Mouse (Mus musculus) spleen, adult 12 weeks (tissue): ENCODE results near the gene Gabarapl2.
A peak's percentile ranks its signal among the peaks of the same experiment; 100 is the strongest.
"Not testable (repeated sequence)": the region's sequence is repeated elsewhere in the genome, so short reads cannot be mapped to it uniquely, and the experiment has no call there.

Experiments
- DNase-seq: peaks from one replicate; pipeline ENCODE4 v3.0.0; 2022; ENCODE audit warnings: low spot score

Gene Gabarapl2

DNA sequence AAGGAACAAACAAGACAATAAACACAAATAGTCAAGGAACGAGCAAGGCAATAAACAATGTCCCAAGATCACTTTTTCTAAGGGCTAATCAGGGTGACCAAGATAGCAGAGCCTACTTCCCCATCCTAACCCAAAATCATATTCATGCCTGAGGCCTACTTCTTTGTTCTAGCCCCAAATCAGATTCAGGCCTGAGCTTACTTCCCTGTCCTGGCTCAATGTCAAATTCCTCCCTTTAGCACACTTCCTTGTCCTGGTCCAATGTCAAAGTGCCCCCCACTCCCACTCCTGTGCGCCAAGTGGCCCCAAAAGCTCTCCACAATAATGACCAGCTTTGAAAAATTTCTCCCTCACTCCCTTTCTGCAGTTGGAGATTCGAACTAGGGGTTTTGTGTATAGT is 3.3 kb upstream of the Gabarapl2 start:
- no peak for DNase-seq

DNA sequence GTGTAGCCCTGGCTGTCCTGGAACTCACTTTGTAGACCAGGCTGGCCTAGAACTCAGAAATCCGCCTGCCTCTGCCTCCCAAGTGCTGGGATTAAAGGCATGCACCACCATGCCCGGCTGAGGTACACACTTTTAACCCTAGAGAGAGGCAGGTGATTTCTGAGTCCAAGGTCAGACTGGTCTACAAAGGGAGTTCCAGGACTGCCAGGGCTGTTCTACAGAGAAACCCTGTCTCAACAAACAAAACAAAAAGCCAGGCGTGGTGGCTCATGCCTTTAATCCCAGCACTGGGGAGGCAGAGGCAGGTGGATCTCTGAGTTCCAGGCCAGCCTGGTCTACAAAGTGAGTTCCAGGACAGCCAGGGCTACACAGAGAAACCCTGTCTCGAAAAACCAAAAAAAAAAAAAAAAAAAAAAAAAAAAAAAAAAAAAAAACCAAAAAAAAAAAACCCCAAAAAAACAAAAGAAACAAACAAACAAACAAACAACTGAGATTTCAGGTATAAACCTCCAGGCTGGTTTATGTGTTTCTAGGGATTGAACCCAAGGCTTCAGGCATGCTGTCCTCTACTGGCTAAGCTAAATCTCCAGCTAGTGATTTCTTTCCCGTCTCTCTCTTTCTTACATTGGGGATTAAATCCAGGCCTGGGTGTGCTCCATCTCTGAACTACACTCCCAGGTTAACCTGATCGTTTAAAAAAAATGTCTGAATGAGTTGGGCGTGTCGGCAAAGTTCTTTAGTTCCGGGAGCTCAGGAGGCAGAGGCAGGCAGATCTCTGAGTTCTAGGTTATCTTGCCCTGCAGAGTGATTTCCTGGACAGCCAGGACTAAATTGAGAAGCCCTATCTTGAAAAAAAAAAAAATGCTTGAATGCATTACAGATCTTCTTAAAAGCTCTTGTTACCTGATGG is 2.2 kb upstream of the Gabarapl2 start:
- not testable (repeated sequence) for DNase-seq

DNA sequence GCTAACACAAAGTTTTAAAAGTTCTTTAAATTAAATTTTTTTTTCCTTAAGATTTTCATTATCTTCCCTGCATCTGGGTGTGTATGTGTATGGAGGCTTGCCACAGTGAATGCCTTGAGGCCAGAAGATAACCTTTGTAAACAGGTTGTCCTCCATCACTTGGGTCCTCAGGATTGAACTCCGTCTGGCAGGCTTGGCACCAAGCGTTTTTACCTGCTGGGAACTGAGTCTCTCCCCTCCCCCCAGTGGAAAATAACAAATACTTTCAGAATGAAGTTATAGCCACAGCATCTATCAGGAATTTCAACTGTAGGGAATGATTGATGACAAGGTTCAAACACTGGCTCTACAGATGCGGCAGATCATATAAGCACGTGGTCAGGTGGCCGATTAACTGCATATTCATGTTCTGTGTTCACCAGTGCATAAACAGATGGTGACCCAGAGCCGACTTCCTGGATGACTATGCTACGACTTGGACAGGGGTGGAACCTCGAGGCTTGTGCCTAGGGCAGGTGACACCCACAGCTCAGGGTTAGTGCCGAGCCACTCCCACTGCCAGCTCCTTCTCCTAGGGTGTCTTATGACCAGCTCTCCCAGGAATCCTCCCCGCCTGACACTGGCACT is 874 bp upstream of the Gabarapl2 start:
- DNase-seq: peak; percentile 70

DNA sequence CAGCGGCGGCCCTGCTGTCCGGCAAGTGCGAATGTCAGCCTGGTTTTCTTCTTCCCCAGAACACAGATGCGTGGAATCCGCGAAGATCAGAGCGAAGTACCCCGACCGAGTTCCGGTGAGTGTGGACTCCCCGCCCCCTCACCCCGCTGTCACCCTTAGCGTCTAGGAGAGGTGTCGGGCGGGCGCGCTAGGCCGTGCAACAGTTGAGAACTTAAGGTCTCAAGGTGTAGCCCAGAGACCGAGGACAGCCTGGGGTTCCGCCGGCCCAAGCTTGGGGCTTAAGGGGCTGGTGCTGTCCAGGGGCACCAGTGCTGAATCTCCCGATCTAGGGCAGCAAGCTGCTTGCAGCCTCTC is 575 bp downstream of the Gabarapl2 start:
- peak; percentile 48 for DNase-seq

DNA sequence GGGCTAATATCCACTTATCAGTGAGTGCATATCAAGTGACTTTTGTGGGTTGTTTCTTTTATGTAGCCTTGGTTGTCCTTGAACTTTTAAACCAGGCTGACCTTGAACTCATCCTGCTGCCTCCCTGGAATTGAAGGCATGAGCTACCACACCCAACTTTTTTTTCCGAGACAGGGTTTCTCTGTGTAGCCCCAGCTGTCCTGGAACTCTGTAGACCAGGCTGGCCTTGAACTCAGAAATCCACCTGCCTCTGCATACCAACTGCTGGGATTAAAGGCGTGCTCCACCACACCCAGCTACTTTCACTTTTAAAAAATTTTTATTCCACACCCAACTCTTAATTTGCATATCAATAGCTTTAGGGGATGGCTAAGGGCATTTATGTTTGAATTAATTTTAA is 3.0 kb downstream of the Gabarapl2 start:
- no peak for DNase-seq

DNA sequence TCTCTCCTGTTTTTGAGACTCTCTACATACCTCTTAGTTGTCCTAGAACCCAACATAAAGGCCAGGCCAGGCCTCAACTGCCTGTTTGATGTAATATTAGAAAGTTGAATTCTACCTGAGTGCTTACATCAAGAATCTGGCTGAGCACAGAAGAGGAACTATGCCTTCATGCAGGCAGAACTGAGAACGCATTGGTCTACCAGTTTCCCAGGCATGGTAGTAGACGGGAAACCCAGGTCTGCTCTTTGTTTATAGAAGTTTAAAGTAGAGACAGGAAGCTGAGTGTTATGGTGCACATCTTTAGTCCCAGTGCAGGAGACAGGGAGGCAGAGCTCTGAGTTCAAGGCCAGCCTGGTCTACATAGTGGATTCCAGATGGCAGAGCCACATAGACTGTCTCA is 6.6 kb downstream of the Gabarapl2 start:
- DNase-seq: no peak

DNA sequence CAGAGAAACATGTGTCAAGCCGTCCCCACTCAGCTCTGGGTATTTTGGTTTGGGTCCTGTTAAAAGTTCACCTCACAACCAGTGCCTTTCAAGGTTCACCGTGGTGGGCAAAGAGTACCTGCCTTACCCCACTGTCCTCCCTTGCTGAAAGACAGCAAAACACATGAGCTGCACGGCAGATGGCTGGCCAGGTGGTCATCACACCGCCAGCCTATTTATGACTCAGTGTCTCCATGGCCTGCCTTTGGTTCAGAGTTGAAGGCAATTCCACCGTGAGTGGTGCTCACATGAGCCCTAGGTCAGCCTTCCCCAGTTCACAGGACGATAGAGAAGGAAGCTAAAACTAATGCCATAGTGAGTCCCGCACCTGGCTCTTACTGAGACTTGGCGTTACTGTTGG is 7.5 kb downstream of the Gabarapl2 start:
- DNase-seq: no peak

DNA sequence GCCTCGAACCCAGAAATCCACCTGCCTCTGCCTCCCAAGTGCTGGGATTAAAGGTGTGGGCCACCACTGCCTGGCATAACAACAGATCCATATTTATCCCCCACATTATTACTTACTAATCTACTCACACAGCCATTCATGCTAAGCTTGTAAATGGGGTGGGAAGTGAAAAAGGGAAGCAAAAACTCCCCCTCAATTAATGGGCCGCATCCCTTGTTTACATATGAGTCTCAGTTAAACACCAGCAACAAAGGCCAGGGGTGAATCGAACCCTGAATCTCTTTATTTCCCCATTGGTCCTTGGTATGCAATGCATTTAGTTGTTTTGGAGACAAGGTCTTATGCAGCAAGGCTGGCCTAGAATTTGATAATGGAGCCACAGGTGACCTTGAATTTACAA is 10.3 kb downstream of the Gabarapl2 start:
- DNase-seq: no peak

DNA sequence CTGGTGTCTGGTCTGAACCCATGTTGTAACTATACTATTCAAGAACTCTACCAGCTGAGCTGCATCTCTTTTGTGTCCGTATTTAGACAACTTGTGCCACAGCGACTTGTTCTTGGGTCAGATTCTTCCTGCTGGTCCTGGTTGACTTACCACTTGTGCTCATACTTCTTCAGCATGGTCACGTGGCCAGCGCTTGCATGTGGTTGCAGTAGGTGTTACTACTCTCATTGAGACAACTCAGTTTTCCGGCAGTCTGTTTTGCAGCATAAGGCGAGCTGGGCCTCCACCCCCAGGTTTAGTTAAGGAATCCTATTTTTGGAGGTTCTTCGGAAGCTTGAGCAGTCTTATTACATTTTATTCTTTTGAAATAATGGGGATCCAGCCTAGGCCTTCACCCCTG is 10.8 kb downstream of the Gabarapl2 start:
- DNase-seq: no peak

DNA sequence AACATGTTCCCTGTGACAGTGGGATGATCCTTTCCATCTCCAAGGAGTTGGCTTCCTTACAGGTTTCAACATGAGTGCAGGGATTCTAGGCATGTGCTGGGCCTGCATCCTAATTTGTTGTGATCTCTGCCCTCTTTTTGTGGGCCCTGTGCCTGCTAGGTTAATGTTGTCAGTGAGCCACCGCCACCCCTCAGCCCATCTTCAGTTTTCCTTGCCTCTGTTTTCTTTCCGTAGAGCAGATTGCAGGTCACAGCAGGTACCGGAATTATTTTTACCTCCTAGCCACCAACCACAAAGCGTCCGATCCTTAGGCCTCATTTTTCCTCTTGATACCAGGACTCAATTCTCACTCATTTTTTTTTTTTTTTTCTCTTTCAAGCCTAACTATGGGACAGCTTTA is 11.4 kb downstream of the Gabarapl2 start:
- DNase-seq: no peak

DNA sequence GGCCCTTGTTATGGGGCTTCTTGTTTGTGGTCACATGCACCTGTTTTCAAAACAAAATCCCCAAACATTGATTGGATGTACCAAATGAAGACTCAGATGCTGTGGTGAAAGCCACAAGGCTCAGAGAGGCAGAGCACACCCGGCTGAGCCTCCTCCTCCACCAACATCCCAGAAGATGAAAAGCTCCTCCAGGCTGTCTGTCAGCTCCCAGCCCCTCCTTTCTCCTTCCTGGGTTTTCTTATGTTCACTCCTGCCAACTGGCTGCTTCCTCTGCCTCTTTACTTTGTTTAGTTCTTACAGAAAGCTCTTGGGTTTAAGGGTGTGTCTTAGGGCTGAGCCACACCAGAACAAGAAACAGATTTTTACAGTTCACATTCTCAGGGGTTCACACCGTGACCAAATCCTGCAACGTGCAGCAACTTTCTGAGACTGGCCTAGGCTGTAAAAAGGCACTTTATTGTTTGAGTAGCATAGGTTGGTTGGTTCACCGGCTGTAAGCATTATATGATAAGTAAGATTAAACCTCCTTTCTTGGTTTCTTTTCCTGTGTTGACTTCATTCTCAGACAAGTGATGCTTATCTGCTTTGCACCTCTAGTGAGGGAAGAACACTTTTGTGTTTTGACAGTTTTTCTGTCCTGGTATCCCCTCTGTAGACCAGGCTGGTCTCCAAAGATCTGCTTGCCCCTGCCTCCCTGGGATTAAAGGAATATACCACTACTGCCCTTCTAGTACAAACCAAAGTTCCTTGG is 14.5 kb downstream of the Gabarapl2 start:
- DNase-seq: no peak

DNA sequence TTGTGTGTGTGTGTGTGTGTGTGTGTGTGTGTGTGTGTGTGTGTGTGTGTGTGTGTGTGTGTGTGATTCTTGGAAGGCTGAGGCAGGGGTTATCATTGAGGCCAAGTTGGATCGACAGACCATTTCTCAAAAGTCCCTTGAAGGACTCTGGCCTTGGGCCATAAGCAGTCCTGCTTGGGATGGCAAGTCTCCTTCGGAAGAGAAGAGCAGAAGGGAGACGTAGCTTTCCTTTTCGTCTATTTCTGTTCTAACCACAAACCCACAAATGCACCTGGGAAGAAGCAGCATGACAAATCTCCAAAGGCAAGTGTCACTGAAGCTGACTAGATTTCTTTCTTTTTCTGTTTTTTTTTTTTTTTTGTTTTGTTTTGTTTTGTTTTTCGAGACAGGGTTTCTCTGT is 15.4 kb downstream of the Gabarapl2 start:
- DNase-seq: no peak

DNA sequence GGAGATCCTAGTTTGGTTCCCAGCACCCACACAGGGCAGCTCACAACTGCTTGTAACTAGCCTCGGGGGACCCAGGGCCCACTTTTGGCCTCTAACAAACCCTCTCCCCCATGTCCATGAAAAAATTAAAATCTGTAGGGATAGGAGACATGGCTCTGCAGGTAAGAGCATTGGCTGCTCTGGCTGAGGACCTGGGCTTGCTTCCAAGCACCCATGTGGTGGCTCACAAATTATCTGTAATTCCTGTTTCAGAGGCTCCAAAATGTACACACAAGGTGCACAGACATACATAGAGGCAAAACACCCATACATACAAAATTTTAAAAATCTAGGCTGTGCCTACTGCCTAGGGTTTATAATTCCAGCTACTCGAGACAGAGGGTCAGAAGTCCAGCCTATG is 16.7 kb downstream of the Gabarapl2 start:
- DNase-seq: no peak

DNA sequence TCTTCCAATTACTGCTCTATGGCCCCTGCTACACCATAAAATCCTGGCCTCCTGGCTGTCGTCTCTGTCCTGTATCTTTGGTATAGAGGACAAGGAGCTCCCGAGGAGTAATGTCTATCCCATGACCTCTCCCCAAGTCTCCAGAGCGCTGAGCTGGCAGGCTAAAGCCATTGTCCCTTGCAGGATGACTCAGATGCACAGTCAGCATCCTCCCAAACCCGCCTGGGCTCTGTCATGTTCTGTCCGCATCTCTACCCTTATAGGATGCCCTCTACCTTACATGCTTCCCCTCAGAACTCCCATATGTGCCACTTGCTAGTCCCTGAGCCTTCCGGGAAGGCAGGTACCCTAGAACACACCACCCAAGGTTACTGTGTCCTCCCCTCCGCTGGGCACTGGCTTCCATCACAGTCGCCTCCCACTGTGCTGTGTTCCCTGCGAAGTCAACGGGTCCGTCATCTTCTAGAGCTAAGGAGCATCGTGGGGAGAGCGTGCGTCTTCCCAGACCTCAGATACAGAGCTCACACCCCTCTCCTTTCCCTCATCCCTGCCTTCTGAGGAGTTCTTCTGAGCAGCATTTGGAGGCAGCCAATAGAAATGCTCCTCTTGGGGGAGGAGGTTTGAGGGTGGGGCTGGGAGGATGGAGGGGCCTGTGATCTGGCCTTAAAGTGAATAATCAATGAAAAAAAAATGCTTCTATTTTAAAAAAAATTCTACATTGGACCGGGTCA is 20.3 kb downstream of the Gabarapl2 start:
- no peak for DNase-seq

DNA sequence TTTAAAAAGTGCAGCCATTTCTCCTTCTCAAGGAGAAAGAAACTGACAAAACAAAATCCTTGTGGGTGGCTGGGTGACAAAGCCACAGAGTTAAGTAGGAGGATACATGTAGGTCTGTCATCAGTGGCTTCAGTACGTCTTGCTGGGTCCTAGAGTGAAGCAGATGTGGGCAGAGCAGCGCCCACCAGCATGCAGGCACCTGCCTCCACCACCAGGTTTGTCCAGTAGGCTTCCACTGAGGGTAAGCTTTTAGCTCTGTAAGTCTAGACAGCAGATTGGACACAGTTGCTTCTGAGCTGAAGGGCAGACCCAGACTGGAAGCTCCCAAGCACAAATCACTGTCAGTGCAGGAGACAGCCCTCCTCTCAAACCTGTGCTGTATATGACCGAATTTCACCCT is 20.8 kb downstream of the Gabarapl2 start:
- DNase-seq: no peak

DNA sequence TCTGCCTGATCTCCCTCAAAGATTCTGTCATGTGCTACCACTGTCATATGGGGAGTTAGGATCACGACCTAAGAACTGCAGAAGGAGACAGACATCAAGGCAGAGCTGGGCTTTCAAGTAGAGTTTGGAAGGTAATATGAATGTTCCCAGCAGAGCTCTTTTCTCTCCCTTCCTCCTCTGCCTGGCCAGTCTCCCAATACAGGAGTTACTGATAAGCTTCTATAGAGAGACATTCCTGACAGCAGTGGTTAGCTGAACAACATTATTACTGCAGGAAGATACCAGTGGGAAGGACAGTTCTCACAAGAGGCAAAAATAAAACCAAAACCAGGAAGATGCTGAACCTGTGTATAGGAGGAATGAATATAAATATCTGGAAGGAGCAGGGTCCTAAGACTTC is 22.1 kb downstream of the Gabarapl2 start:
- DNase-seq: no peak

DNA sequence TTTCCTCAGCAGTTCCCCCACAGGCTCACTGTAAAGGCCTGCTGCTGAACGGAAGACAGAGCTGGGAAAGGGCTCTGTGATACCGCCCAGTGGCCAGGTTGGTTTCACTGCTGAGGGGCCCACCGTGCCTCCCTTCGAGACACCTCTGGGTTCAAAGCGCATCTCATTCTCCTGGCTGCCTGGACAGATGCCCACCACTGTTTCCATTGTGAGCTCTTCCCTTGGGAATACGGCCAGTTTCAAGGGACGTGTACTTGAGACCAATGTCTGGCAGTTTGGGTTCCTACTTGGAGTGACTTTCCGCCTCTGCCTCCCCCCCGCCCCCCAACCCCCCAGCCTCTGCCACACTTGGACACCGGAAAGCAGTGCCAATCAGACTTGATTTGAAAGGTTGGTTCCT is 22.6 kb downstream of the Gabarapl2 start:
- no peak for DNase-seq

DNA sequence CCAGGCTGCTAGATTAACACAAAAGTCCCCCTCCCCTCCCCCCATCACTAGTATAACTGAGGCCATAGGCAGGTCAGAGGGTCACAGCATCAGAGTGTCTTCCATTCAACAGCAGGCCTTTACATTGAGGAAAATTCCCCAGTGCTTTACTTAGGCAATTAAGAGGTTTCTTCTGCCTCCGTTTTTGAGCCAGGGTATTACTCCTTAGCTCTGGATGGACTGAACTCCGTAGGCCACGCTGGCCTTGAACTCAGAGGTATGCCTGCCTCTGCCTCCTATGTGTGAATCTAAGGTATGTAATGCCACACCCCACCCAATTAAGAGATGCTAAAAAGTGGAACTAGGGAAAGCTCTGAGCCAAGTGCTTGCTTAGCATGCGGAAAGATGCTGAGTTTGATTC is 23.0 kb downstream of the Gabarapl2 start:
- DNase-seq: no peak

DNA sequence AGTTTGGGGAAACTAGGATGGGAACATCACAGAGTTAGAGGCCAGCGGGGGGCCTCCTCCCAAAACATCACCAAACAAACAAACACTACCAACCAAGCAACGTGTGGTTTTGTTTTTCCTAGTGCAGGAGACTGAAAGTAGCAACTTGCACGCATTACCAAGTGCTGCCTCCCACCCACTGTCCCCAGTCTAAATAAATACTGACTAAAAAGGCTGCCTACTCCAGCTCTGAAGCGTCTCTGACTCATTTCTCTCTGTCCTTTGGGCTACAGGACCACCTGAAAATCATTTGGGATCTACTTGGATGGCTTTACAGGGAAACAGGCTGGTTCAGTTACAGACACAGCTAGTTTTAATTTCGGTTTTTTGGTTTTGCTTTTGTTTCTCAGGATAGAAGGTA is 23.8 kb downstream of the Gabarapl2 start:
- no peak for DNase-seq

DNA sequence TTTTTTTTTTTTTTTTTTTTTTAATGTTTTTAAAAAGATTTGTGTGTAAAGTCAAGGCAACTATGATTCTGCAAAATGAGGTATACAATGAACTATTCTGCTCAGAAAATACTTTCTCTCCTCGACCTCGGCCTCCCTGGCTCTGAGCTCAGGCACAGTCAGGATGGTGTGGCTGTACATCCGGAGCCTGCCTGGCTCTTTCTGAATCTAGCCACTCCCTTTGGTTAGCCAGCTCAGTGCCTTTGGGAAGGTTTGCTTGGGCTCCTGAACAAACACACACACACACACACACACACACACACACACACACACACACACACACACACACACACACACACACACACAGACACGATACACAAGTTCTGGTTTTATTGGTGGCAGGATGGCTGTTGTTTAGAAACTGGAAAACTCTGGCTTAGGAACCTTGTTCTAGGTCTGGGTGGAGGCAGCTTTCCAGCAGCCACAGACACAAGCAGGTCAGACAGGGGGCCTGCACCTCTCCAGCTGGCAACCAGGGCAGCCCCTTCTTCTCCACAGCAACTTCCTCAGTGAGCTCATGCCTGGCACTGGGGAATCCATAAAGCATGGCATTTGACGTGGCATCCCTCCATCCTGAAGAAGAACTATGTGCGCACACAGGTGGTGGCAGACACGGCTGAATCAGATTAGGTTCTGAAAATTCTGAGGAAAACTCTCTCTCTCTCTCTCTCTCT is 24.5 kb downstream of the Gabarapl2 start:
- DNase-seq: no peak

DNA sequence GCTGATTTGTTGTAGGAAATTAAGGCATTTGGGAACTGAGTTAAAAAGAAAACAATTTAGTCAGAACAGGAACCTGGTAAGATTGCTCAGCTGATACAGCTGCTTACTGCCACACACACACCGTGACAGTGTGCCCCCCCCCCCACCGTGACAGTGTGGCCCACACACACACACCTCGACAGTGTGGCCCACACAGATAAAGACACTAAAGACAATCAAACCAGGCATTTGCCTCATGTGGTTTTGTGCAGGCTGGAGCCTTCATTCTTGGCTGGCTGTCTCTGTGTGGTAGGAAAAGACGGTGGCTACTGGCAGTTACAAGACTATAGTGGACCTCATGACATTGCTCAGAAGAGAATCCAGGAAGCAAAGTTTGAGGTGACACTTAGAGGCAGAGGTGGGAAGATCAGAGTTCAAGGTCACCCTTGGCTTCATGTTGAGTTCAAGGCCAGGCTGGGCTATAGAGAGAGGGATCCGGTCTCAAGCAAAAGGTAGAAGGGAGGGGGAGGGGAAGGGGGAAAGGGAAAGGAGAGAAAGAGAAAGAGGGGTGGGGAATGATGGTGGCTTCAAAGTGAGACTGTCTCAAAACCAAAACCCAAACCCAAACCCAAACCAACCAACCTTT is 26.9 kb downstream of the Gabarapl2 start:
- DNase-seq: no peak
